Mouse (Mus musculus) liver, embryonic 14.5 days (tissue): ENCODE data around the gene Rph3al.

Experiments
- CTCF ChIP-seq: IDR thresholded peaks from 2 replicates; pipeline ENCODE4 v1.5.1; 2016; ENCODE audit warnings: antibody characterized with exemption, low read depth, control low read depth
- EP300 ChIP-seq: IDR thresholded peaks from 2 replicates; pipeline ENCODE4 v1.6.1; 2016; ENCODE audit warnings: antibody characterized with exemption, low read depth

DNA sequence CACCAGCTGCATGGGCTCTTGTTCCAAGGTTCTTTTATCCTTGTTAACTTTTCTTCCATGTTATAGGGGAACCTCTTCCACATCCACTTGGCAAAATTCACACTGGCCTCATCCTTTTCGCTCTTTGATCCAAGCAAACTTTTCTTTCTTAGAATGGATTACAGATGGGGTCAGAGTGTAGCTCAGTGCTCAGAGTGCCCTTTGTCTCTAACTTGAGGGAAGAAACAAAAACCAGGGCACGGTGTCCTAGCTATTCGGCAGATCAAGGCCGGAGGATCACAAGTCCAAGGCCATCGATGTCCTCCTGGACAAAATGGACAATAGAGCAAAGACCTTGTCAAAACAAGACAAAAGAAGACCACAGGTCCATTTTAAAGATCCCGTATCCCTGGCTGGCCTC, 30.5 kb upstream of the Rph3al start:
- TF ChIP-seq CTCF: no peak
- TF ChIP-seq EP300: no peak
